ENCODE assay signal across 29 mouse cellular contexts in genomic region chr7:34224308-34224707, GRCm38 (mm10). TPM values are rescaled to one million over a fixed set of nuclear protein-coding genes. Genes with fewer than 3 reads are reported as not detected.
"Had no signal": no experiment of that assay in that cellular context is flagged by ENCODE, and none has a peak within 500 bp of the region (broad histone marks: within the 10 kb centered on the region; RNA-seq: fewer than 3 reads in every experiment).

No protein-coding gene starts in this region.

- H3K27me3 ChIP-seq: intestine, embryonic 15.5 days; limb, embryonic 12.5 days; limb, embryonic 15.5 days; liver, embryonic 13.5 days; midbrain, embryonic 15.5 days; neural tube, embryonic 13.5 days; stomach, embryonic 15.5 days had no signal

- H3K27ac ChIP-seq: intestine, embryonic 15.5 days; limb, embryonic 12.5 days; limb, embryonic 15.5 days; liver, embryonic 13.5 days; midbrain, embryonic 10.5 days; midbrain, embryonic 15.5 days; neural tube, embryonic 13.5 days; stomach, embryonic 15.5 days had no signal

- H3K9ac ChIP-seq: intestine, embryonic 15.5 days; limb, embryonic 12.5 days; limb, embryonic 15.5 days; liver, embryonic 13.5 days; midbrain, embryonic 15.5 days; neural tube, embryonic 13.5 days; stomach, embryonic 15.5 days had no signal

- H3K4me3 ChIP-seq: intestine, embryonic 15.5 days; limb, embryonic 12.5 days; limb, embryonic 15.5 days; liver, embryonic 13.5 days; midbrain, embryonic 10.5 days; midbrain, embryonic 15.5 days; myocyte; neural tube, embryonic 13.5 days; stomach, embryonic 15.5 days had no signal

- DNase-seq: kidney, adult 11 months; kidney, adult 9 months; kidney, postnatal 10 days; kidney, postnatal 4 days; left cerebral cortex, postnatal 4 days; liver, embryonic 13.5 days; lung, adult 2 months; lung, postnatal 14 days; lung, postnatal 4 days; retina, postnatal 1 day; right cerebral cortex, postnatal 25 days; spleen, adult 18-20 months; thymus, postnatal 25 days had no signal

RNA-seq across cellular contexts. Expression of gene Gm6096, which starts 26.5 kb away (rescaled TPM):
- total RNA-seq: layer of hippocampus, adult 18-20 months; layer of hippocampus, postnatal 14 days; left cerebral cortex, adult 8-10 months; left cerebral cortex, postnatal 14 days; left cerebral cortex, postnatal 4 days; megakaryocyte progenitor cell, adult 5-6 weeks; neutrophil, adult 5-6 weeks had no signal
- polyA plus RNA-seq: intestine, embryonic 15.5 days; limb, embryonic 15.5 days; liver, embryonic 13.5 days; lung, adult 2 months; lung, embryonic 16.5 days; midbrain, embryonic 10.5 days; midbrain, embryonic 15.5 days; neural tube, embryonic 13.5 days; stomach, embryonic 15.5 days; thymus, postnatal 0 days had no signal
